Mouse (Mus musculus) liver, embryonic 11.5 days (tissue): ENCODE measurements around the gene Mrpl10. TPM values are rescaled to one million over a fixed set of nuclear protein-coding genes. Genes with fewer than 3 reads are reported as not detected.

Experiments
- ATAC-seq: fragments of 200-750 bp; cut with Nextera tagmentation; replicated peaks from 2 replicates; pipeline ENCODE4 v1.8.0; 2017; ENCODE audit warnings: moderate number of reproducible peaks, mild to moderate bottlenecking, moderate TSS enrichment, moderate library complexity; ENCODE audit not compliant: low FRiP score
- DNase-seq: peaks from one replicate; pipeline ENCODE4 v3.0.0-alpha.2; 2017; ENCODE audit warnings: low spot score
- H3K27ac ChIP-seq: fragments of 300-500 bp; sonication (generic); 2 replicates; pipeline ENCODE4 v1.5.1; 2014; ENCODE audit warnings: mild to moderate bottlenecking, low read depth, low read length, control low read depth
- H3K27me3 ChIP-seq: fragments of 300-500 bp; sonication (generic); replicated peaks from 2 replicates; pipeline ENCODE4 v1.6.1; 2014; ENCODE audit warnings: low read length, mixed read lengths; ENCODE audit not compliant: control insufficient read depth, insufficient read depth
- H3K36me3 ChIP-seq: fragments of 300-500 bp; sonication (generic); 2 replicates; pipeline ENCODE4 v1.6.1; 2014; ENCODE audit warnings: mild to moderate bottlenecking, low read length, moderate library complexity, mixed read lengths; ENCODE audit not compliant: control insufficient read depth, insufficient read depth
- H3K4me1 ChIP-seq: fragments of 300-500 bp; sonication (generic); replicated peaks from 2 replicates; pipeline ENCODE4 v1.6.1; 2014; ENCODE audit warnings: low read length, mixed read lengths; ENCODE audit not compliant: control insufficient read depth, insufficient read depth
- H3K4me2 ChIP-seq: fragments of 300-500 bp; sonication (generic); 2 replicates; pipeline ENCODE4 v1.6.1; 2014; ENCODE audit warnings: mild to moderate bottlenecking, control low read depth, moderate library complexity
- H3K4me3 ChIP-seq: fragments of 300-500 bp; sonication (generic); 2 replicates; pipeline ENCODE4 v1.5.1; 2014; ENCODE audit warnings: low read depth, low read length, control low read depth
- H3K9ac ChIP-seq: fragments of 300-500 bp; sonication (generic); 2 replicates; pipeline ENCODE4 v1.6.1; 2014; ENCODE audit warnings: low read depth, low read length, control low read depth
- H3K9me3 ChIP-seq: fragments of 300-500 bp; sonication (generic); 2 replicates; pipeline ENCODE4 v1.6.1; 2016; ENCODE audit warnings: low read length, inconsistent platforms, mixed read lengths; ENCODE audit not compliant: control insufficient read depth
- WGBS: fragments of 180-500 bp; shearing (Covaris S2); extraction: QIAGEN DNeasy Blood & Tissue Kit; methylation state at CpG from one replicate; pipeline ENCODE4 v1.1.7; 2014; 5-methylcytosine and 5-hydroxymethylcytosine counted together
- polyA plus RNA-seq: library from polyadenylated mRNA; unstranded; fragments of >200 nt; fragmentation: Nextera tagmentation; extraction: Ambion mirVana; gene quantifications from 2 replicates; pipeline ENCODE4 v1.2.1, GENCODE M21; 2014

Gene Mrpl10
- 86.1 and 89.7 TPM in 2 replicates for polyA plus RNA-seq

- Histone ChIP-seq H3K27me3 (no peaks in the 10 kb centered on the region), H3K4me3 (peak within 1 kb of the TSS; percentile 66), H3K36me3 (peaks cover 12% of the 10 kb centered on the region), H3K9ac (peak within 1 kb of the TSS; percentile 70), H3K27ac (no peak within 1 kb of the TSS), H3K4me1 (peaks cover 6% of the 10 kb centered on the region), H3K9me3 (no peaks in the 10 kb centered on the region), H3K4me2 (peak within 1 kb of the TSS; percentile 84)
- DNase-seq: peak; percentile 87
- WGBS: 1% methylated on average over 43 of the region's 48 CpGs
- peak; percentile 89 for ATAC-seq
These were observed at the start of gene Mrpl10, which contains the start of gene Lrrc46 for GRCm38 (mm10) chr11:97041022-97041899. Gene Mrpl10 (plus strand): TSS chr11:97041560. Gene Lrrc46 (minus strand): TSS chr11:97041407.

GRCm38 (mm10) chr11:96992722-96993311 is 48.5 kb upstream of the Mrpl10 start:
- Histone ChIP-seq H3K9ac (peak overlapping the region; percentile 27), H3K4me3 (no peak overlapping the region), H3K4me2 (0 out of 2 replicates have a peak overlapping the region, but pooled peaks have one; percentile 25), H3K9me3 (no peaks in the 10 kb centered on the region), H3K36me3 (no peaks in the 10 kb centered on the region), H3K27ac (peak overlapping the region; percentile 56), H3K4me1 (peaks cover 27% of the 10 kb centered on the region), H3K27me3 (peaks cover 38% of the 10 kb centered on the region)
- 21% methylated on average over 8 of the region's 8 CpGs for WGBS
- DNase-seq (peak; percentile 53), ATAC-seq (no peak)

GRCm38 (mm10) chr11:96995031-96995430 is 46.3 kb upstream of the Mrpl10 start:
- H3K27ac ChIP-seq: no peak overlapping the region
- H3K4me3 ChIP-seq: no peak overlapping the region
- H3K4me1 ChIP-seq: peaks cover 20% of the 10 kb centered on the region
- H3K9ac ChIP-seq: no peak overlapping the region
- ATAC-seq (no peak), DNase-seq (no peak)
- H3K27me3 ChIP-seq: peaks cover 51% of the 10 kb centered on the region
- H3K36me3 ChIP-seq: no peaks in the 10 kb centered on the region
- no peaks in the 10 kb centered on the region for H3K9me3 ChIP-seq
- WGBS: 43% methylated on average over 5 of the region's 5 CpGs
- H3K4me2 ChIP-seq: no peak overlapping the region

- H3K27me3 ChIP-seq: peaks cover 59% of the 10 kb centered on the region
- 58% methylated on average over 15 of the region's 15 CpGs for WGBS
- DNase-seq (no peak), ATAC-seq (no peak)
- no peak overlapping the region for H3K9ac ChIP-seq
- peaks cover 20% of the 10 kb centered on the region for H3K4me1 ChIP-seq
- H3K27ac ChIP-seq: no peak overlapping the region
- no peak overlapping the region for H3K4me2 ChIP-seq
- no peaks in the 10 kb centered on the region for H3K9me3 ChIP-seq
- no peak overlapping the region for H3K4me3 ChIP-seq
- H3K36me3 ChIP-seq: no peaks in the 10 kb centered on the region
These were observed 45.3 kb upstream of the Mrpl10 start for GRCm38 (mm10) chr11:96995836-96996772.

GRCm38 (mm10) chr11:96996773-96997379 is 44.5 kb upstream of the Mrpl10 start:
- Histone ChIP-seq H3K4me2 (peak overlapping the region; percentile 63), H3K36me3 (no peaks in the 10 kb centered on the region), H3K4me1 (peaks cover 20% of the 10 kb centered on the region), H3K4me3 (peak overlapping the region; percentile 33), H3K9me3 (no peaks in the 10 kb centered on the region), H3K9ac (peak overlapping the region; percentile 38; the same call in 1 of the 2 replicates), H3K27ac (no peak overlapping the region), H3K27me3 (peaks cover 65% of the 10 kb centered on the region)
- WGBS: 29% methylated on average over 17 of the region's 17 CpGs
- no peak for ATAC-seq
- no peak for DNase-seq

GRCm38 (mm10) chr11:96997380-96997956 is 43.9 kb upstream of the Mrpl10 start:
- no peak overlapping the region for H3K27ac ChIP-seq
- H3K4me3 ChIP-seq: peak overlapping the region; percentile 33
- DNase-seq (peak; percentile 52), ATAC-seq (no peak)
- WGBS: 12% methylated on average over 30 of the region's 30 CpGs
- no peaks in the 10 kb centered on the region for H3K36me3 ChIP-seq
- H3K9ac ChIP-seq: peak overlapping the region; percentile 38; the same call in 1 of the 2 replicates
- peak overlapping the region; percentile 63 for H3K4me2 ChIP-seq
- H3K27me3 ChIP-seq: peaks cover 69% of the 10 kb centered on the region
- peaks cover 16% of the 10 kb centered on the region for H3K4me1 ChIP-seq
- H3K9me3 ChIP-seq: no peaks in the 10 kb centered on the region

GRCm38 (mm10) chr11:97003170-97003569 is 38.2 kb upstream of the Mrpl10 start:
- WGBS: 37% methylated on average over 5 of the region's 5 CpGs
- H3K27me3 ChIP-seq: peaks cover 45% of the 10 kb centered on the region

More at GRCm38 (mm10) chr11:97003170-97003569, 38.2 kb upstream of the Mrpl10 start:
- no peak for ATAC-seq
- Histone ChIP-seq H3K9ac (no peak overlapping the region), H3K4me1 (peaks cover 2% of the 10 kb centered on the region; the same call in 1 of the 2 replicates), H3K27ac (no peak overlapping the region), H3K4me2 (no peak overlapping the region), H3K36me3 (no peaks in the 10 kb centered on the region), H3K4me3 (no peak overlapping the region), H3K9me3 (no peaks in the 10 kb centered on the region)
- no peak for DNase-seq
